Mouse (Mus musculus): ENCODE data around the gene Cadps. TPM values are rescaled to one million over a fixed set of nuclear protein-coding genes. Genes with fewer than 3 reads are reported as not detected.

Cadps gene
- polyA plus RNA-seq, 1 experiment from 2014 or later: 0.70 TPM

GRCm38 (mm10) chr14:12348089-12348488 is 474.8 kb downstream of the Cadps start, which contains the start of gene Fezf2:
Gene Fezf2, minus strand, starts transcription at chr14:12348189.
- H3K27me3 ChIP-seq (ENCODE audit: insufficient read depth, low read length): peaks cover 96% of the 10 kb centered on the region
- H3K4me3 ChIP-seq (ENCODE audit: low read length): no peak within 1 kb of the TSS
- no peak within 1 kb of the TSS for H3K27ac ChIP-seq (ENCODE audit: low read length)
- no peaks in the 10 kb centered on the region for H3K9me3 ChIP-seq (ENCODE audit: low read length)
- ATAC-seq (ENCODE audit: low FRiP score, low TSS enrichment): no peak
- H3K9ac ChIP-seq (replicated peaks; ENCODE audit: low read length): no peak within 1 kb of the TSS
- peaks cover 18% of the 10 kb centered on the region for H3K4me1 ChIP-seq (ENCODE audit: insufficient read depth, low read length)
- H3K36me3 ChIP-seq (ENCODE audit: insufficient read depth, low read length): no peaks in the 10 kb centered on the region
- WGBS: 0% methylated on average over 2 of the region's 2 CpGs
- no peak within 1 kb of the TSS for H3K4me2 ChIP-seq (replicated peaks; ENCODE audit: low read depth, low read length)

- no peak overlapping the region for H3K27ac ChIP-seq (ENCODE audit: low read length)
- H3K9ac ChIP-seq (replicated peaks; ENCODE audit: low read length): no peak overlapping the region
- H3K4me1 ChIP-seq (ENCODE audit: insufficient read depth, low read length): peaks cover 18% of the 10 kb centered on the region
- peaks cover 98% of the 10 kb centered on the region for H3K27me3 ChIP-seq (ENCODE audit: insufficient read depth, low read length)
- no peak for ATAC-seq (ENCODE audit: low FRiP score, low TSS enrichment)
- H3K9me3 ChIP-seq (ENCODE audit: low read length): no peaks in the 10 kb centered on the region
- WGBS: under 1% methylated on average over 26 of the region's 26 CpGs
- peak overlapping the region; percentile 32 for H3K4me2 ChIP-seq (replicated peaks; ENCODE audit: low read depth, low read length)
- peak overlapping the region; percentile 18 for H3K4me3 ChIP-seq (ENCODE audit: low read length)
- no peaks in the 10 kb centered on the region for H3K36me3 ChIP-seq (ENCODE audit: insufficient read depth, low read length)
These were observed 475.8 kb downstream of the Cadps start for GRCm38 (mm10) chr14:12346865-12347600.

- Histone ChIP-seq H3K27ac (ENCODE audit: low read length) (no peak overlapping the region), H3K9ac (replicated peaks; ENCODE audit: low read length) (no peak overlapping the region), H3K36me3 (ENCODE audit: insufficient read depth, low read length) (no peaks in the 10 kb centered on the region), H3K27me3 (ENCODE audit: insufficient read depth, low read length) (peaks cover 99% of the 10 kb centered on the region), H3K4me2 (replicated peaks; ENCODE audit: low read depth, low read length) (peak overlapping the region; percentile 32), H3K4me3 (ENCODE audit: low read length) (peak overlapping the region; percentile 18), H3K4me1 (ENCODE audit: insufficient read depth, low read length) (peaks cover 20% of the 10 kb centered on the region), H3K9me3 (ENCODE audit: low read length) (no peaks in the 10 kb centered on the region)
- WGBS: under 1% methylated on average over 50 of the region's 50 CpGs
- no peak for ATAC-seq (ENCODE audit: low FRiP score, low TSS enrichment)
These were observed 476.6 kb downstream of the Cadps start for GRCm38 (mm10) chr14:12346011-12346864.

- no peak for ATAC-seq (ENCODE audit: low FRiP score, low TSS enrichment)
- peak overlapping the region; percentile 40 for H3K4me2 ChIP-seq (replicated peaks; ENCODE audit: low read depth, low read length)
- no peak overlapping the region for H3K9ac ChIP-seq (replicated peaks; ENCODE audit: low read length)
- peaks cover 23% of the 10 kb centered on the region for H3K4me1 ChIP-seq (ENCODE audit: insufficient read depth, low read length)
- H3K9me3 ChIP-seq (ENCODE audit: low read length): no peaks in the 10 kb centered on the region
- peaks cover 98% of the 10 kb centered on the region for H3K27me3 ChIP-seq (ENCODE audit: insufficient read depth, low read length)
- WGBS: under 1% methylated on average over 40 of the region's 40 CpGs
- H3K36me3 ChIP-seq (ENCODE audit: insufficient read depth, low read length): no peaks in the 10 kb centered on the region
- peak overlapping the region; percentile 26 for H3K4me3 ChIP-seq (ENCODE audit: low read length)
- no peak overlapping the region for H3K27ac ChIP-seq (ENCODE audit: low read length)
These were observed 477.5 kb downstream of the Cadps start for GRCm38 (mm10) chr14:12345241-12345921.

GRCm38 (mm10) chr14:12344746-12345240 is 478.1 kb downstream of the Cadps start:
- H3K27ac ChIP-seq (ENCODE audit: low read length): no peak overlapping the region
- H3K9me3 ChIP-seq (ENCODE audit: low read length): no peaks in the 10 kb centered on the region
- H3K9ac ChIP-seq (replicated peaks; ENCODE audit: low read length): no peak overlapping the region
- ATAC-seq (ENCODE audit: low FRiP score, low TSS enrichment): peak; percentile 46; the same call in 1 of the 2 replicates
- peaks cover 23% of the 10 kb centered on the region for H3K4me1 ChIP-seq (ENCODE audit: insufficient read depth, low read length)
- peak overlapping the region; percentile 40 for H3K4me2 ChIP-seq (replicated peaks; ENCODE audit: low read depth, low read length)
- H3K4me3 ChIP-seq (ENCODE audit: low read length): peak overlapping the region; percentile 26
- WGBS: under 1% methylated on average over 39 of the region's 39 CpGs
- H3K36me3 ChIP-seq (ENCODE audit: insufficient read depth, low read length): no peaks in the 10 kb centered on the region
- peaks cover 98% of the 10 kb centered on the region for H3K27me3 ChIP-seq (ENCODE audit: insufficient read depth, low read length)

GRCm38 (mm10) chr14:12344061-12344745 is 478.7 kb downstream of the Cadps start:
- no peaks in the 10 kb centered on the region for H3K9me3 ChIP-seq (ENCODE audit: low read length)
- H3K27me3 ChIP-seq (ENCODE audit: insufficient read depth, low read length): peaks cover 98% of the 10 kb centered on the region
- no peak for ATAC-seq (ENCODE audit: low FRiP score, low TSS enrichment)
- peaks cover 23% of the 10 kb centered on the region for H3K4me1 ChIP-seq (ENCODE audit: insufficient read depth, low read length)
- peak overlapping the region; percentile 40; the same call in 1 of the 2 replicates for H3K4me2 ChIP-seq (replicated peaks; ENCODE audit: low read depth, low read length)
- no peak overlapping the region for H3K27ac ChIP-seq (ENCODE audit: low read length)
- 3% methylated on average over 24 of the region's 24 CpGs for WGBS
- no peak overlapping the region for H3K9ac ChIP-seq (replicated peaks; ENCODE audit: low read length)
- no peaks in the 10 kb centered on the region for H3K36me3 ChIP-seq (ENCODE audit: insufficient read depth, low read length)
- peak overlapping the region; percentile 26 for H3K4me3 ChIP-seq (ENCODE audit: low read length)

- Histone ChIP-seq H3K27ac (ENCODE audit: low read length) (no peak overlapping the region), H3K9ac (replicated peaks; ENCODE audit: low read length) (no peak overlapping the region), H3K4me3 (ENCODE audit: low read length) (no peak overlapping the region), H3K4me1 (ENCODE audit: insufficient read depth, low read length) (peaks cover 23% of the 10 kb centered on the region), H3K9me3 (ENCODE audit: low read length) (no peaks in the 10 kb centered on the region), H3K4me2 (replicated peaks; ENCODE audit: low read depth, low read length) (no peak overlapping the region), H3K27me3 (ENCODE audit: insufficient read depth, low read length) (peaks cover 97% of the 10 kb centered on the region), H3K36me3 (ENCODE audit: insufficient read depth, low read length) (no peaks in the 10 kb centered on the region)
- 2% methylated on average over 20 of the region's 20 CpGs for WGBS
- ATAC-seq (ENCODE audit: low FRiP score, low TSS enrichment): no peak
These were observed 479.4 kb downstream of the Cadps start for GRCm38 (mm10) chr14:12343451-12343941.

GRCm38 (mm10) chr14:12342458-12343131 is 480.3 kb downstream of the Cadps start:
- Histone ChIP-seq H3K4me3 (ENCODE audit: low read length) (no peak overlapping the region), H3K27me3 (ENCODE audit: insufficient read depth, low read length) (peaks cover 97% of the 10 kb centered on the region), H3K36me3 (ENCODE audit: insufficient read depth, low read length) (no peaks in the 10 kb centered on the region), H3K4me1 (ENCODE audit: insufficient read depth, low read length) (peaks cover 23% of the 10 kb centered on the region), H3K9me3 (ENCODE audit: low read length) (no peaks in the 10 kb centered on the region), H3K9ac (replicated peaks; ENCODE audit: low read length) (no peak overlapping the region), H3K4me2 (replicated peaks; ENCODE audit: low read depth, low read length) (no peak overlapping the region), H3K27ac (ENCODE audit: low read length) (no peak overlapping the region)
- 2% methylated on average over 23 of the region's 23 CpGs for WGBS
- ATAC-seq (ENCODE audit: low FRiP score, low TSS enrichment): no peak

Measured in kidney, embryonic 16.5 days (tissue).